Mouse (Mus musculus) c-Kit-negative CD71-positive TER-119-positive erythroid progenitor cells, embryonic 14.5 days (primary cell): ENCODE data around the gene Ptk7.

Source experiments
- DNase-seq: peaks from one replicate; pipeline ENCODE4 v3.0.0-alpha.2; 2013; ENCODE audit warnings: low read depth, low spot score

The Ptk7 gene

GRCm38 (mm10) chr17:46609721-46610514 lies 19.4 kb downstream of the Ptk7 start:
- no peak for DNase-seq

- no peak for DNase-seq
These were observed 23.3 kb downstream of the Ptk7 start for GRCm38 (mm10) chr17:46605987-46606386.

- DNase-seq, result no peak
These were observed 24.2 kb downstream of the Ptk7 start for GRCm38 (mm10) chr17:46605126-46605525.

- DNase-seq, result no peak
These were observed 26.1 kb downstream of the Ptk7 start for GRCm38 (mm10) chr17:46603229-46603628.

- no peak for DNase-seq
These were observed 27.1 kb downstream of the Ptk7 start for GRCm38 (mm10) chr17:46602212-46602611.

- no peak for DNase-seq
These were observed 28.7 kb downstream of the Ptk7 start for GRCm38 (mm10) chr17:46600569-46600968.

GRCm38 (mm10) chr17:46598963-46599362 lies 30.3 kb downstream of the Ptk7 start:
- no peak for DNase-seq

GRCm38 (mm10) chr17:46597956-46598355 lies 31.3 kb downstream of the Ptk7 start:
- DNase-seq, result no peak

GRCm38 (mm10) chr17:46595336-46595735 lies 34.0 kb downstream of the Ptk7 start:
- DNase-seq, result no peak

GRCm38 (mm10) chr17:46594606-46595005 lies 34.7 kb downstream of the Ptk7 start:
- DNase-seq, result no peak

- DNase-seq, result no peak
These were observed 36.2 kb downstream of the Ptk7 start for GRCm38 (mm10) chr17:46593124-46593523.

- no peak for DNase-seq
These were observed 37.9 kb downstream of the Ptk7 start for GRCm38 (mm10) chr17:46591406-46591805.

- DNase-seq, result no peak
These were observed 38.9 kb downstream of the Ptk7 start for GRCm38 (mm10) chr17:46590439-46590838.

- DNase-seq, result no peak
These were observed 39.5 kb downstream of the Ptk7 start for GRCm38 (mm10) chr17:46589635-46590314.

GRCm38 (mm10) chr17:46588913-46589312 lies 40.4 kb downstream of the Ptk7 start:
- no peak for DNase-seq

GRCm38 (mm10) chr17:46588173-46588572 lies 41.1 kb downstream of the Ptk7 start:
- DNase-seq, result no peak

GRCm38 (mm10) chr17:46586327-46586726 lies 43.0 kb downstream of the Ptk7 start:
- DNase-seq, result no peak

- no peak for DNase-seq
These were observed 50.7 kb downstream of the Ptk7 start for GRCm38 (mm10) chr17:46578650-46579049.

GRCm38 (mm10) chr17:46576070-46576469 lies 53.2 kb downstream of the Ptk7 start:
- DNase-seq, result no peak

- no peak for DNase-seq
These were observed 54.8 kb downstream of the Ptk7 start for GRCm38 (mm10) chr17:46574535-46574934.

- no peak for DNase-seq
These were observed 58.3 kb downstream of the Ptk7 start for GRCm38 (mm10) chr17:46571005-46571404.

GRCm38 (mm10) chr17:46559146-46559545 lies 70.2 kb downstream of the Ptk7 start:
- DNase-seq, result no peak

GRCm38 (mm10) chr17:46558151-46558550 lies 71.2 kb downstream of the Ptk7 start:
- no peak for DNase-seq
